Mouse (Mus musculus) stomach, postnatal 0 days (tissue): ENCODE measurements around the gene Gm10717. TPM values are rescaled to one million over a fixed set of nuclear protein-coding genes. Genes with fewer than 3 reads are reported as not detected.
A peak's percentile ranks its signal among the peaks of the same experiment; 100 is the strongest.
"Not testable (repeated sequence)": the region's sequence is repeated elsewhere in the genome, so short reads cannot be mapped to it uniquely, and the experiment has no call there.

Experiments
- ATAC-seq: fragments of 200-750 bp; cut with Nextera tagmentation; 2 replicates; pipeline ENCODE4 v1.8.0; 2017; ENCODE audit not compliant: low FRiP score, low TSS enrichment
- DNase-seq: peaks from one replicate; pipeline ENCODE4 v3.0.0-alpha.2; 2016; ENCODE audit warnings: low spot score
- H3K27ac ChIP-seq: fragments of 300-500 bp; sonication (generic); replicated peaks from 2 replicates; pipeline ENCODE4 v1.5.1; 2014; ENCODE audit warnings: mild to moderate bottlenecking, control low read depth
- H3K27me3 ChIP-seq: fragments of 300-500 bp; sonication (generic); 2 replicates; pipeline ENCODE4 v1.6.1; 2014; ENCODE audit warnings: low read length; ENCODE audit not compliant: control insufficient read depth, insufficient read depth
- H3K36me3 ChIP-seq: fragments of 300-500 bp; sonication (generic); 2 replicates; pipeline ENCODE4 v1.6.1; 2014; ENCODE audit warnings: low read length, mixed read lengths; ENCODE audit not compliant: control insufficient read depth, insufficient read depth
- H3K4me1 ChIP-seq: fragments of 300-500 bp; sonication (generic); replicated peaks from 2 replicates; pipeline ENCODE4 v1.6.1; 2014; ENCODE audit warnings: antibody characterized with exemption; ENCODE audit not compliant: control insufficient read depth, insufficient read depth
- H3K4me2 ChIP-seq: fragments of 300-500 bp; sonication (generic); replicated peaks from 2 replicates; pipeline ENCODE4 v1.6.1; 2014; ENCODE audit warnings: low read depth, mild to moderate bottlenecking, control low read depth, moderate library complexity
- H3K4me3 ChIP-seq: fragments of 300-500 bp; sonication (generic); 2 replicates; pipeline ENCODE4 v1.5.1; 2014; ENCODE audit warnings: low read depth, low read length, control low read depth
- H3K9ac ChIP-seq: fragments of 300-500 bp; sonication (generic); 2 replicates; pipeline ENCODE4 v1.6.1; 2014; ENCODE audit warnings: mild to moderate bottlenecking, low read length, control low read depth, mixed read lengths
- H3K9me3 ChIP-seq: fragments of 300-500 bp; sonication (generic); 2 replicates; pipeline ENCODE4 v1.6.1; 2016; ENCODE audit warnings: low read length; ENCODE audit not compliant: control insufficient read depth
- WGBS: fragments of 180-500 bp; shearing (Covaris S2); extraction: QIAGEN DNeasy Blood & Tissue Kit; methylation state at CpG from one replicate; pipeline ENCODE4 v1.1.7; 2014; 5-methylcytosine and 5-hydroxymethylcytosine counted together
- polyA plus RNA-seq: library from polyadenylated mRNA; unstranded; fragments of >200 nt; fragmentation: Nextera tagmentation; extraction: Ambion mirVana; gene quantifications from 2 replicates; pipeline ENCODE4 v1.2.1, GENCODE M21; 2015

Gene Gm10717
- polyA plus RNA-seq, 1 experiment from 2014 or later: 0.32 TPM

DNA sequence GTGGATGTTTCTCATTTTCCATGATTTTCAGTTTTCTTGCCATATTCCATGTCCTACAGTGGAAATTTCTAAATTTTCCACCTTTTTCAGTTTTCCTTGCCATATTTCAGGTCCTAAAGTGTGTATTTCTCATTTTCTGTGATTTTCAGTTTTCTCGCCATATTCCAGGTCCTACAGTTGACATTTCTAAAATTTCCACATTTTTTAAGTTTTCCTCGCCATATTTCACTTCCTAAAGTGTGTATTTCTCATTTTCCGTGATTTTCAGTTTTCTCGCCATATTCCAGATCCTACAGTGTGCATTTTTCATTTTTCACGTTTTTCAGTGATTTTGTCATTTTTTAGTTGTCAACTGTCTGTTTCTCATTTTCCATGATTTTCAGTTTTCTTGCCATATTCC lies 15.9 kb upstream of the Gm10717 start:
- not testable (repeated sequence) for DNase-seq, H3K36me3 ChIP-seq, H3K9ac ChIP-seq, H3K27me3 ChIP-seq, H3K4me2 ChIP-seq, H3K4me1 ChIP-seq, H3K9me3 ChIP-seq, H3K4me3 ChIP-seq, H3K27ac ChIP-seq
- WGBS: no CpG with 5 or more reads among the region's 5 CpGs
- peak; percentile 51; the same call in 1 of the 2 replicates for ATAC-seq

DNA sequence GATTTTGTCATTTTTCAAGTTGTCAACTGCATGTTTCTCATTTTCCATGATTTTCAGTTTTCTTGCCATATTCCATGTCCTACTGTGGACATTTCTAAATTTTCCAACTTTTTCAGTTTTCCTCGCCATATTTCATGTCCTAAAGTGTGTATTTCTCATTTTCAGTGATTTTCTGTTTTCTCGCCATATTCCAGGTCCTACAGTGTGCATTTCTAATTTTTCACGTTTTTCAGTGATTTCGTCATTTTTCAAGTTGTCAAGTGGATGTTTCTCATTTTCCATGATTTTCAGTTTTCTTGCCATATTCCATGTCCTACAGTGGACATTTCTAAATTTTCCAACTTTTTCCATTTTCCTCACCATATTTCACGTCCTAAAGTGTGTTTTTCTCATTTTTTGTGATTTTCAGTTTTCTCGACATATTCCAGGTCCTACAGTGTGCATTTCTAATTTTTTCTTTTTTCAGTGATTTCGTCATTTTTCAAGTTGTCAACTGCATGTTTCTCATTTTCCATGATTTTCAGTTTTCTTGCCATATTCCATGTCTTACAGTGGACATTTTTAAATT lies 13.1 kb upstream of the Gm10717 start:
- not testable (repeated sequence) for H3K9me3 ChIP-seq, H3K4me1 ChIP-seq, H3K9ac ChIP-seq, H3K27me3 ChIP-seq, H3K4me2 ChIP-seq, ATAC-seq, H3K4me3 ChIP-seq, H3K36me3 ChIP-seq, H3K27ac ChIP-seq, DNase-seq
- WGBS: 87% methylated on average over 2 of the region's 7 CpGs

DNA sequence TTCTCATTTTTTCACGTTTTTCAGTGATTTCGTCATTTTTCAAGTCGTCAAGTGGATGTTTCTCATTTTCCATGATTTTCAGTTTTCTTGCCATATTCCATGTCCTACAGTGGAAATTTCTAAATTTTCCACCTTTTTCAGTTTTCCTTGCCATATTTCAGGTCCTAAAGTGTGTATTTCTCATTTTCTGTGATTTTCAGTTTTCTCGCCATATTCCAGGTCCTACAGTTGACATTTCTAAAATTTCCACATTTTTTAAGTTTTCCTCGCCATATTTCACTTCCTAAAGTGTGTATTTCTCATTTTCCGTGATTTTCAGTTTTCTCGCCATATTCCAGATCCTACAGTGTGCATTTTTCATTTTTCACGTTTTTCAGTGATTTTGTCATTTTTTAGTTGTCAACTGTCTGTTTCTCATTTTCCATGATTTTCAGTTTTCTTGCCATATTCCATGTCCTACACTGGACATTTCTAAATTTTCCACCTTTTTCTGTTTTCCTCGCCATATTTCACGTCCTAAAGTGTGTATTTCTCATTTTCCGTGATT lies 12.4 kb upstream of the Gm10717 start, which contains the start of gene Gm10721:
TSS of gene Gm10721 (plus strand) at position 408 of the 547 bp plus-strand sequence.
- not testable (repeated sequence) for H3K36me3 ChIP-seq, H3K27me3 ChIP-seq, H3K4me2 ChIP-seq, H3K4me3 ChIP-seq, H3K27ac ChIP-seq, DNase-seq, H3K9me3 ChIP-seq, H3K9ac ChIP-seq, H3K4me1 ChIP-seq
- WGBS: no CpG with 5 or more reads among the region's 11 CpGs
- peak; percentile 66 for ATAC-seq

DNA sequence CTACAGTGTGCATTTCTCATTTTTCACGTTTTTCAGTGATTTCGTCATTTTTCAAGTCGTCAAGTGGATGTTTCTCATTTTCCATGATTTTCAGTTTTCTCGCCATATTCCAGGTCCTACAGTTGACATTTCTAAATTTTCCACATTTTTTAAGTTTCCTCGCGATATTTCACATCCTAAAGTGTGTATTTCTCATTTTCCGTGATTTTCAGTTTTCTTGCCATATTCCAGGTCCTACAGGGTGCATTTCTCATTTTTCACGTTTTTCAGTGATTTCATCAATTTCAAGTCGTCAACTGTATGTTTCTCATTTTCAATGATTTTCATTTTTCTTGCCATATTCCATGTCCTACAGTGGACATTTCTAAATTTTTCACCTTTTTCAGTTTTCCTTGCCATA lies 9.9 kb upstream of the Gm10717 start, which contains the start of gene Gm10720:
TSS of gene Gm10720 (plus strand) at position 301 of the 400 bp plus-strand sequence.
- H3K27ac ChIP-seq, H3K4me3 ChIP-seq, H3K36me3 ChIP-seq, DNase-seq, ATAC-seq, H3K27me3 ChIP-seq, H3K9me3 ChIP-seq, H3K9ac ChIP-seq, H3K4me1 ChIP-seq, H3K4me2 ChIP-seq: not testable (repeated sequence)
- WGBS: 62% methylated on average over 4 of the region's 9 CpGs

DNA sequence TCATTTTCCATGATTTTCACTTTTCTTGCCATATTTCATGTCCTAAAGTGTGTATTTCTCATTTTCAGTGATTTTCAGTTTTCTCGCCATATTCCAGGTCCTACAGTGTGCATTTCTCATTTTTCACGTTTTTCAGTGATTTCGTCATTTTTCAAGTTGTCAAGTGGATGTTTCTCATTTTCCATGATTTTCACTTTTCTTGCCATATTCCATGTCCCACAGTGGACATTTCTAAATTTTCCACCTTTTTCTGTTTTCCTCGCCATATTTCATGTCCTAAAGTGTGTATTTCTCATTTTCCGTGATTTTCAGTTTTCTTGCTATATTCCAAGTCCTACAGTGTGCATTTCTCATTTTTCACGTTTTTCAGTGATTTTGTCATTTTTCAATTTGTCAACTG lies 9.3 kb upstream of the Gm10717 start:
- DNase-seq, H3K4me3 ChIP-seq: not testable (repeated sequence)
- 70% methylated on average over 4 of the region's 6 CpGs for WGBS

DNA sequence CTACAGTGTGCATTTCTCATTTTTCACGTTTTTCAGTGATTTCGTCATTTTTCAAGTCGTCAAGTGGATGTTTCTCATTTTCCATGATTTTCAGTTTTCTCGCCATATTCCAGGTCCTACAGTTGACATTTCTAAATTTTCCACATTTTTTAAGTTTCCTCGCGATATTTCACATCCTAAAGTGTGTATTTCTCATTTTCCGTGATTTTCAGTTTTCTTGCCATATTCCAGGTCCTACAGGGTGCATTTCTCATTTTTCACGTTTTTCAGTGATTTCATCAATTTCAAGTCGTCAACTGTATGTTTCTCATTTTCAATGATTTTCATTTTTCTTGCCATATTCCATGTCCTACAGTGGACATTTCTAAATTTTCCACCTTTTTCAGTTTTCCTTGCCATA lies 8.1 kb upstream of the Gm10717 start, which contains the start of gene Gm10719:
TSS of gene Gm10719 (plus strand) at position 301 of the 400 bp plus-strand sequence.
- H3K27ac ChIP-seq, H3K9me3 ChIP-seq, ATAC-seq, H3K4me3 ChIP-seq, H3K27me3 ChIP-seq, H3K9ac ChIP-seq, DNase-seq, H3K4me1 ChIP-seq, H3K4me2 ChIP-seq, H3K36me3 ChIP-seq: not testable (repeated sequence)
- 100% methylated on average over 1 of the region's 9 CpGs for WGBS

More for the DNA sequence above, 9.3 kb upstream of the Gm10717 start:
- ATAC-seq, H3K4me1 ChIP-seq, H3K27ac ChIP-seq, H3K36me3 ChIP-seq, H3K9ac ChIP-seq, H3K4me2 ChIP-seq, H3K27me3 ChIP-seq, H3K9me3 ChIP-seq: not testable (repeated sequence)

DNA sequence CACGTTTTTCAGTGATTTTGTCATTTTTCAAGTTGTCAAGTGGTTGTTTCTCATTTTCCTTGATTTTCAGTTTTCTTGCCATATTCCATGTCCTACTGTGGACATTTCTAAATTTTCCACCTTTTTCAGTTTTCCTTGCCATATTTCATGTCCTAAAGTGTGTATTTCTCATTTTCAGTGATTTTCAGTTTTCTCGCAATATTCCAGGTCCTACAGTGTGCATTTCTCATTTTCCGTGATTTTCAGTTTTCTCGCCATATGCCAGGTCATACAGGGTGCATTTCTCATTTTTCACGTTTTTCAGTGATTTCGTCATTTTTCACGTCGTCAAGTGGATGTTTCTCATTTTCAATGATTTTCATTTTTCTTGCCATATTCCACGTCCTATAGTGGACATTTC lies 6.3 kb upstream of the Gm10717 start:
- H3K27ac ChIP-seq, DNase-seq, H3K4me2 ChIP-seq, ATAC-seq, H3K4me1 ChIP-seq, H3K9me3 ChIP-seq, H3K36me3 ChIP-seq, H3K4me3 ChIP-seq, H3K9ac ChIP-seq, H3K27me3 ChIP-seq: not testable (repeated sequence)
- WGBS: 62% methylated on average over 9 of the region's 9 CpGs

DNA sequence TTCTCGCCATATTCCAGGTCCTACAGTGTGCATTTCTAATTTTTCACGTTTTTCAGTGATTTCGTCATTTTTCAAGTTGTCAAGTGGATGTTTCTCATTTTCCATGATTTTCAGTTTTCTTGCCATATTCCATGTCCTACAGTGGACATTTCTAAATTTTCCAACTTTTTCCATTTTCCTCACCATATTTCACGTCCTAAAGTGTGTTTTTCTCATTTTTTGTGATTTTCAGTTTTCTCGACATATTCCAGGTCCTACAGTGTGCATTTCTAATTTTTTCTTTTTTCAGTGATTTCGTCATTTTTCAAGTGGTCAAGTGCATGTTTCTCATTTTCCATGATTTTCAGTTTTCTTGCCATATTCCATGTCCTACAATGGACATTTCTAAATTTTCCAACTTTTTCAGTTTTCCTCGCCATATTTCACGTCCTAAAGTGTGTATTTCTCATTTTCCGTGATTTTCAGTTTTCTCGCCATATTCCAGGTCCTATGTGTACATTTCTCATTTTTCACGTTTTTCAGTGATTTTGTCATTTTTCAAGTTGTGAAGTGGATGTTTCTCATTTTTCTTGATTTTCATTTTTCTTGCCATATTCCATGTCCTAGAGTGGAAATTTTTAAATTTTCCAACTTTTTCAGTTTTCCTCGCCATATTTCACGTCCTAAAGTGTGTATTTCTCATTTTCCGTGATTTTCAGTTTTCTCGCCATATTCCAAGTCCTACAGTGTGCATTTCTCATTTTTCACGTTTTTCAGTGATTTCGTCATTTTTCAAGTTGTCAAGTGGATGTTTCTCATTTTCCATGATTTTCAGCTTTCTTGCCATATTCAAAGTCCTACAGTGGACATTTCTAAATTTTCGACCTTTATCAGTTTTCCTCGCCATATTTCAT lies 5.1 kb upstream of the Gm10717 start:
- H3K27me3 ChIP-seq, H3K4me3 ChIP-seq, DNase-seq, H3K27ac ChIP-seq, H3K9ac ChIP-seq, H3K4me1 ChIP-seq, H3K4me2 ChIP-seq, H3K36me3 ChIP-seq, H3K9me3 ChIP-seq: not testable (repeated sequence)
- 80% methylated on average over 11 of the region's 19 CpGs for WGBS
- ATAC-seq: 0 out of 2 replicates have a peak, but pooled peaks have one; percentile 54
